Mouse (Mus musculus) kidney, postnatal 25 days (tissue): ENCODE measurements around the gene Nploc4.

Experiments used
- DNase-seq, 2 experiments: peaks; one replicate each; pipeline ENCODE4 v3.0.0; 2021; ENCODE audit warnings: mixed read lengths in 2 of 2

The Nploc4 gene

DNA sequence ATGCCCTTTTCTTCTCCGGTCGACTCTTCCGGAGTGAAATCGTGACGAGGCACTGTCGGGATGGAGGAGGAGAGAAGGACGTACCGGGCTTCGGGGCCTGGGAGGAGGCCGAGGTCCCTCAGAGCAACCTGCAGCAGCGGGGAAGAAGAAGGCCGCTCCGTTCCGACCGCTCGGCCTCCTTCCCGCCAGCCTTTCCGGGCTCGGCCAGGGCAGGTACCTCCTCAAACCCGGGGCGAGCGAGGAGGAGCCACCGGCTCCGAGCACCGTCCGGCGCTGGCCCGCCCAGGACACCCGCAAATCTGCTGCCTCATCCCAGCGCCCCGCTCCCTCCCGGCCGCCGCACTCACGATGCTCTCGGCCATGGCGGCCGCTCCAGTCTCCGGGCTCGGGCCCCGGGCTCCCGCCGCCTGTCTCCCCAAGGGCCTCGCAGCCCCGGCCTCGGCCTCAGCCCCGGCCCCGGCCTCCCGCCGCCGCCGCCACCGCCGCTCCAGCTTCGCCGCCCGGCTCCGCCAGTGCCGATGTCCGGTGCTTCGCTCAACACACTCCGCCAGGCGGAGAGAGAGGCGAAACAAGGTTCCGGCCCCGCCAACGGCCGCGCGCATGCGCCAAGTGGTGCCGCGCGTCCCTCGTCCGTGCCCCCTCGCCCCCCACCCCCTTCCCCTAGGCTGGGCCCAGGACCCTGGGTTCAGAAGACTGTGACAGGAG, at the start of gene Nploc4:
TSS of gene Nploc4 (minus strand) at position 557 of the 705 bp plus-strand sequence.
- peak; percentile 85 to 90 for DNase-seq

DNA sequence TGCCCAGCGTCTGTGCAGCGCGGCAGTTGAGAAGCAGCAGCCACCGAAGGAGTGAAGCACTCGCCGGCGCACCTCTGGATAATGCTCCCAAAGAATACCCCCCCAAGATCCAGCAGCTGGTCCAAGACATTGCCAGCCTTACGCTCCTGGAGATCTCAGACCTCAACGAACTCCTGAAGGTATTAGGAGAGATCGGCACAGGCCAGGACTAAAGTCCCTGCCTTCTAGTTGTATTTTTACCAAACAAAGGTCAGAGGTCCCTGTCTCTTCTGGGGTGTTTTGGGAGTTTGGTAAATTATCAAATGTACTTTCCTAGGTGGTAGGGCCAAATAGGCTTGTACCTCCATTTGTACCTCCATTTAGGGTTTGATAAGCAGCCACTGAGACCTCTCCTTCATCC, 47.7 kb upstream of the Nploc4 start:
- DNase-seq: peak; percentile 67 to 77

GRCm38 (mm10) chr11:120484265-120484981, 46.9 kb upstream of the Nploc4 start, which contains the start of gene Mrpl12:
Mrpl12 (plus strand) TSS chr11:120484613.
- peak; percentile 90 to 96 for DNase-seq

- peak in 1 of 2 experiments; percentile 50 for DNase-seq
These were observed 46.0 kb upstream of the Nploc4 start for GRCm38 (mm10) chr11:120483448-120483934.

- DNase-seq: peak; percentile 63 to 90
These were observed 34.5 kb upstream of the Nploc4 start for GRCm38 (mm10) chr11:120472052-120472451.

- DNase-seq: no peak
These were observed 30.2 kb upstream of the Nploc4 start for GRCm38 (mm10) chr11:120467736-120468092.

DNA sequence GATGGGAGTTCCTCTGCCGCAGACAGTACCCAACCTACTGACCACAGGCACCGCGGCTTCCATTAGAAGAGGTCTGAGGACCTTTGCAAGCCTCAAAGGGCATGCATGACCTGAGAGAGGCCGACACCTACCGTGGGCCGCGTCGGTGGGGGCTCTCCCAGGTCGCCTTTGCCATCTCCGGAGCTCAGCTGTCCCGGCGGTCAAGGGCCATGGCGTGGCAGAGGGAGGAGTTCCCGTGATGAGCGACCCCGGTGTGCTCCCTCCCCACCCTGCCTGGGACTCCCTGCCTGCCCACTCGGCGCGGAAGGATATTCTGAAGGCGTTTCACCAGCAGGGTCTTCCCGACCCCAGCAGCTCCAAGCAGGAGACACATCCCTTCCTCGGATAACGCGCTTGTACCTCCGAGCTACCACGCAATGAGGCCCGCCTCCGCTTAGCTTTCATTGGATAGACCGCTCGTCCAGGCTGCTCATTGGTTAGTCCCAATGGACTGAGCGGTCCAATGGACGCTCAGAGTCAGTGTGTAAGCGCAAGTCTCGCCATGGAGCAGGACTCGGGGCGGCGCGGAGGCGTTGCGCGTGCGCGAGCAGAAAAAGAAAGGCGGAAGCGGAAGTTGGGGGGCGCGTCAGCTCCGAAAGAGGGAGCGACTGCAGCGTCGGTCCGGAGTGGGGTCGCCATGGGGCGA, 29.7 kb upstream of the Nploc4 start, which contains the start of gene Arl16:
TSS of gene Arl16 (minus strand) at position 557 of the 685 bp plus-strand sequence.
- peak; percentile 95 to 97 for DNase-seq

- DNase-seq: no peak
These were observed 28.0 kb upstream of the Nploc4 start for GRCm38 (mm10) chr11:120465521-120465920.

DNA sequence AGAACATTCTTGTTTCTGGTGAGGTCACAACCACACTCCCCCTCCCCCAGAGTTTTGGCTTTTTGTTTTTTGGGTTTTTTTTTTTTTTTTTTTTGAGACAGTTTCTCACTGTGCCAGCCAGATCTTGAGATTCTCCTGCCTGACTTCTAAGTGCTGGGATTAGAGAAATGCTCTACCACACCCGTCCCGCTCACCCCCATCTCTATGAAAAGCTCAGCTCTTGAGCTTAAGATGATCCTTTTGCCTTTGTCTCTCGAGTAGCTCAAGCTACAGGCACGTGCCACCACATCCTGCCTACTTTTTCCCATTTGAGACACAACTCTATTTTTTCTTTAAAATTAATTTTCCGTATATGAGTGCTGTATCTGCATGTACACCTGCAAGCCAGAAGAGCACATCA, 26.9 kb upstream of the Nploc4 start:
- DNase-seq: no peak

- no peak for DNase-seq
These were observed 26.0 kb upstream of the Nploc4 start for GRCm38 (mm10) chr11:120463536-120463935.

DNA sequence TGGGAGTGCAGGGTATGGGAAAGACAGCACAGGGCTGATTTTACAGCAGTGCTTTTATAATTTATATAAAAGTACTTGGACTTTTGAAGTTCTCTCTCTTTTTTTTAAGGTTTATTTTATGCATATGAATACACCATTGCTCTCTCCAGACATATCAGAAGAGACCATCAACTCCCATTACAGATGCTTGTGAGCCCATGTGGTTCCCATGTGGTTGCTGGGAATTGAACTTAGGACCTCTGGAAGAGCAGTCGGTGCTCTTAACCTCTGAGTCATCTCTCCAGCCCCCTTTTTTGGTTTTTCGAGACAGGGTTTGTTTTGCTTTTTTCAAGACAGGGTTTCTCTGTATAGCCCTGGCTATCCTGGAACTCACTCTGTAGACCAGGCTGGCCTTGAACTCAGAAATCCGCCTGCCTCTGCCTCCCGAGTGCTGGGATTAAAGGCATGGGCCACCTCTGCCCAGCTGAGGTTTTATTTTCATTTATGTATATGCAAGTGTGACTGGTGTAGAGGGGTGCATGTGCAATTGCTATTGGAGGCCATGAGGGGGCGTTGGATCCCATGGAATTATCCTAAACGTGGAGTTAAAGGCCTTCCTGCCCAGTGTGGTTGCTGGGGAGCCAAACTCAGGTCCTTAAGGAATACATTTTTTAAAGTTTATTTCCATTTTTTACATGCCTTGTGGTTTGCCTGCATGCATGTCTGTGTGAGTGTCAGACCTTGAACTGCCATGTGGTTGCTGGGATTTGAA, 21.5 kb upstream of the Nploc4 start:
- DNase-seq: no peak

GRCm38 (mm10) chr11:120457772-120458751, 20.6 kb upstream of the Nploc4 start, which contains the start of the genes Oxld1 and Ccdc137:
Oxld1 (minus strand) TSS chr11:120458068.
Ccdc137 (plus strand) TSS chr11:120458115.
- DNase-seq: peak; percentile 80 to 90

DNA sequence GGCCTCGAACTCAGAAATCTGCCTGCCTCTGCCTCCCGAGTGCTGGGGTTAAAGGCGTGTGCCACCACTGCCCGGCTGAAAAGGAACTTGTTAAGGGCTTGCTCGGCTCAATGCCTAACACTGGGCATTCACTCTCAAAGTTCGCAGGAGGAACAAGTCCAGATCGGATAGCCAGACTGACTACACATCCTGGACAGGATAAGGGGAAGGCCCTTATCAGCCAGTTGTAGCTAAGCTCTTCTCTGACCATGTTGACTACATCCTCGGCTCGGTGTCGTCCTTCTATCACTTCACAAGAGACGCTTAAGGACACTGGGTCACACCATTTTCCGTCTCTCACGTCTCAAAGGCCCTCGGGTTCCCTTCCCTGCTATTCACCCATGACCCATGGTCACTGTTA, 19.9 kb upstream of the Nploc4 start:
- no peak for DNase-seq

DNA sequence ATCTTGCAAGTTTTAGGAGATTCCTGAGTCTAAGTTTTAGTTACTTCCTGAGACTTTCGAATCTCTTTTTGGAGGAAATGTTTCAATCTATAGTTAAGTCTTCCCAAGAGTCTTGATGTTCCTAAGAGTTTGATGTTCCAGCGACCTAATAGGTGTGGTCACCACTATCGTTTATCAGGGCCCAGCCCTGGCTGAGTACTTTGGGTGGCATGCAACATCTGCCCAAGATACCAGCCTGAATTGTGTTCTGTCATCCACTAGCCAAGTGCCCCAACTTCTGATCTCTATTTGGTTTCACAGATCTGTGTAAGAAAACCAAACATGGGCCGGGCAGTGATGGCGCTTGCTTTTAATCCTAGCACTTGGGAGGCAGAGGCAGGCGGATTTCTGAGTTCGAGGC, 17.9 kb upstream of the Nploc4 start:
- no peak for DNase-seq

DNA sequence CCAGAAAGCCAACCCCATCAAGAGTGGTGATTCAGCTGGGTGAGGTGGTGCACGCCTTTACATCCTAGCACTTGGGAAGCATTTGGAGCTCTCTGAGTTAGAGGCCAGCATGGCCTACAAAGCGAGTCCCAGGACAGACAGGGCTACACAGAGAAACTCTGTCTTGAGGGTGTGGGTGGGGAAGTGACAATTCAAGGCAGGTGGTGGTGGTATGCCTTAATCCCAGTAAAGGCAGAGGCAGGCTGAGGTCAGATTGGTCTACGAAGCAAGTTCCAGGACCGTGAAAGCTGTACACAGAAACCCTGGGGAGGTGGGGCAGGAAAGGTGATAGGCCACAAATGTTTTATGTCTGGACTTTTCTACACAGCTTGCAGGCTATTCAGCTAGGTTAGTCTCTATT, 17.5 kb upstream of the Nploc4 start:
- no peak for DNase-seq

DNA sequence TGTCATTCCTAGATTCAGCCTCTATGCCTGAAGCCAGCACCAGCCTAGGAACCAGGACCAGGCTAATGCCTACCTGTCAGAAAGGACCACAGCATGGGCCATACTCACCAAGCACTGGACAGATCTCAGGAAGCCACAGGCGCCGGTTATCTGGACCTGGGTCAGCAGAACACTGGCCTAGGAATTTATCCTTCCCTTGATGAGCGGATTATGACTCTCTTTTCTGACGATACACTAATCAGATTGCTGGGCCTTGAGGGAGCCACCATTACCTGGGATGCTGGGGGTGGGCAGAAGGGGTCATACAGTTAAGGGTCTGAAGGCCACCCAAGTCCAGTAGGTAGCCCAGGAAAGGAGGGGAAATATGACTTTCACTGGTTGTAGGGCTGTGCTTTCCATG, 15.8 kb upstream of the Nploc4 start, which contains the start of gene Pde6g:
TSS of gene Pde6g (minus strand) at position 195 of the 400 bp plus-strand sequence.
- DNase-seq: no peak

DNA sequence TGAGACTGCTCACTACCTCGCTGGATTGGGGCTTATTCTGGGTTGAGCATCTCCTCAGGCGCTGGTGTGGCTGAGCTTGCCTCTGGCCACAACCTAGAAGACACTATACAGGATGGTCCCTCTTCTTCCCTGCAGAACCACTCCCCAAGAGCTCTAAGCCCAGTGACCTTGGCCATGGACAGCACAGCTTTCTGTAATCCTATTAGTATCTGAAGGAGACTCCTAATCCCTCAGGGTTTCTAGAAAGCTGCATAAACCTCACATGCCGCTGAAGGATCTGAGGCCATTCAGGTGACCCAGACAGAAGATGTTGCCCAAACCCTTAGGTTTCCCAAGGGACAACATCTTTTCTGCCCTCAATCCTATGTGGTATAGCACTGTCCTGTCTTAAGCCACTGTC, 14.7 kb upstream of the Nploc4 start:
- DNase-seq: no peak

DNA sequence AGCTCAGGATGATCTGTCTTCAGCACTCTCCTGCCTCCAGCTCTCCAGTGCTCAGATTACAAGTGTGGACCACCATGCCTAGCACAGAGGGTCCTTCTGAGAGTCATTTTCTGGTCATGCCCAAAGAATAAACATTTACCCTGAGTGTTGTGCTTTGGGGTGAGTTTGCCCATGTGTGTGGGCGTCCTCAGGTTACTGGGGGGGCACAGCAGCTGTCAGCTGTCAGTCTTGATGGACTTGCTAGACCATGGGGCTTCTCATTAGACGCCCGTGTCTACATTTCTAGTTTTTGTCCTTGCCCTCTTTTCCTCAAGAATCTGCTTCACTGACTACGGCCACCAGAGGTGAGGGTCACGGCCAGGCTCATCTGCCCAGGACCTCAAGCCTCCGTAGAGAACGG, 9.7 kb upstream of the Nploc4 start:
- no peak for DNase-seq

- DNase-seq: no peak
These were observed 8.0 kb upstream of the Nploc4 start for GRCm38 (mm10) chr11:120445475-120445874.

- DNase-seq: no peak
These were observed 6.6 kb upstream of the Nploc4 start for GRCm38 (mm10) chr11:120444106-120444505.

- DNase-seq: no peak
These were observed 5.3 kb upstream of the Nploc4 start for GRCm38 (mm10) chr11:120442765-120443280.
